Mouse (Mus musculus) embryonic stem cell, embryonic (primary cell): ENCODE measurements around the gene Hao1.

Source experiments
- CTCF ChIA-PET, 4 experiments: fragments of 300-600 bp in 2 of 4; fragments of 350-600 bp in 2 of 4; sonication (Branson Sonifier 250); formaldehyde crosslinking; loops; one replicate each; lab custom pipeline; 2022; ENCODE audit warnings: inconsistent platforms in 2 of 4; lab: Charles Lee
- POLR2A ChIA-PET, 4 experiments: fragments of 300-600 bp in 2 of 4; fragments of 350-600 bp in 2 of 4; sonication (Branson Sonifier 250); formaldehyde crosslinking; loops; one replicate each; lab custom pipeline; 2022; ENCODE audit warnings: antibody characterized with exemption in 4 of 4, inconsistent platforms in 1 of 4; lab: Charles Lee

Gene Hao1

GRCm38 (mm10) chr2:134482683-134483082, 71.5 kb downstream of the Hao1 start:
- CTCF ChIA-PET = interaction anchor here in 1 of 4 experiments (0.7 kb wide), 1 partner anchor 867 kb away, joined by 3 read pairs; no protein-coding TSS in a partner anchor

GRCm38 (mm10) chr2:134481759-134482158, 72.4 kb downstream of the Hao1 start:
- ChIA-PET POLR2A (no interaction called here), CTCF (interaction anchor here in 1 of 4 experiments (0.7 kb wide), 1 partner anchor 688 kb away, joined by 3 read pairs; no protein-coding TSS in a partner anchor)

More at GRCm38 (mm10) chr2:134482683-134483082, 71.5 kb downstream of the Hao1 start:
- POLR2A ChIA-PET = no interaction called here

GRCm38 (mm10) chr2:134481174-134481573, 73.0 kb downstream of the Hao1 start:
- POLR2A ChIA-PET = no interaction called here
- CTCF ChIA-PET = interaction anchor here in 1 of 4 experiments (0.7 kb wide), 1 partner anchor 688 kb away, joined by 3 read pairs; no protein-coding TSS in a partner anchor

GRCm38 (mm10) chr2:134465132-134465531, 89.0 kb downstream of the Hao1 start:
- CTCF ChIA-PET = no interaction called here
- POLR2A ChIA-PET = no interaction called here

GRCm38 (mm10) chr2:134462321-134462720, 91.8 kb downstream of the Hao1 start:
- CTCF ChIA-PET = no interaction called here

GRCm38 (mm10) chr2:134460831-134461230, 93.3 kb downstream of the Hao1 start:
- ChIA-PET CTCF (no interaction called here), POLR2A (no interaction called here)

More at GRCm38 (mm10) chr2:134462321-134462720, 91.8 kb downstream of the Hao1 start:
- POLR2A ChIA-PET = no interaction called here

GRCm38 (mm10) chr2:134456065-134456505, 98.1 kb downstream of the Hao1 start:
- ChIA-PET CTCF (no interaction called here), POLR2A (interaction anchor here in 1 of 4 experiments (0.6 kb wide), 1 partner anchor 28 kb away, joined by 3 read pairs; no protein-coding TSS in a partner anchor)

- ChIA-PET POLR2A (no interaction called here), CTCF (no interaction called here)
Observed at GRCm38 (mm10) chr2:134452748-134453147, 101.4 kb downstream of the Hao1 start.

GRCm38 (mm10) chr2:134450976-134451375, 103.2 kb downstream of the Hao1 start:
- POLR2A ChIA-PET = no interaction called here
- CTCF ChIA-PET = no interaction called here
